12 mouse cellular contexts compared by ENCODE assay signal in genomic region chr14:30857990-30858389, GRCm38 (mm10). TPM values are rescaled to one million over a fixed set of nuclear protein-coding genes. Genes with fewer than 3 reads are reported as not detected.
DNase-seq lines count a peak whose midpoint lies in the region; ATAC-seq and TF ChIP-seq lines count a peak whose summit lies in the region.
"Had no signal": no experiment of that assay in that cellular context is flagged by ENCODE, and none has a peak within 500 bp of the region (broad histone marks: within the 10 kb centered on the region; RNA-seq: fewer than 3 reads in every experiment).

No protein-coding gene starts in this region.

- 71% methylated on average over 4 of the region's 4 CpGs for WGBS in liver, postnatal 0 days (ENCODE audit: insufficient replicate concordance)
- WGBS in liver, embryonic 12.5 days (ENCODE audit: insufficient replicate concordance) = 56% methylated on average over 4 of the region's 4 CpGs

- peak; percentile 69 for TF ChIP-seq CTCF in liver, postnatal 0 days (IDR thresholded peaks at IDR 0.05; ENCODE audit: low read depth)
- TF ChIP-seq CTCF in Patski (IDR thresholded peaks at IDR 0.05) = peak; percentile 45

- H3K27me3 ChIP-seq in liver, postnatal 0 days (ENCODE audit: insufficient read depth, low read length) = no peaks in the 10 kb centered on the region
- no peaks in the 10 kb centered on the region for H3K27me3 ChIP-seq in liver, embryonic 12.5 days (replicated peaks)
- H3K27me3 ChIP-seq in Patski = no peaks in the 10 kb centered on the region

- ATAC-seq in liver, postnatal 0 days = no peak
- no peak for ATAC-seq in liver, embryonic 12.5 days
- no peak for ATAC-seq in Patski

- no peak for TF ChIP-seq EP300 in liver, postnatal 0 days (IDR thresholded peaks at IDR 0.05; ENCODE audit: low read depth)

- no peaks in the 10 kb centered on the region for H3K36me3 ChIP-seq in liver, postnatal 0 days (replicated peaks; ENCODE audit: insufficient read depth, low read length)
- no peaks in the 10 kb centered on the region for H3K36me3 ChIP-seq in liver, embryonic 12.5 days

- H3K27ac ChIP-seq in liver, postnatal 0 days (ENCODE audit: low read depth) = no peak overlapping the region
- H3K27ac ChIP-seq in liver, embryonic 12.5 days = no peak overlapping the region

- POLR2A ChIA-PET in Patski (lab: Charles Lee) = no interaction called here

- DNase-seq in heart, adult 11 months = peak; percentile 89
- DNase-seq in heart, adult 8-10 months (ENCODE audit: low spot score) = no peak
- DNase-seq in liver, postnatal 0 days = peak; percentile 47
- no peak for DNase-seq in Patski (ENCODE audit: low read depth, low spot score)
- DNase-seq in lung, postnatal 10 days = peak; percentile 43
- DNase-seq in layer of hippocampus, adult 9-11 months = no peak
- DNase-seq in T-cell, adult 2 months (ENCODE audit: low spot score) = no peak
- DNase-seq: adrenal gland, postnatal 25 days; cerebellum, postnatal 36 days; gastrocnemius, postnatal 10 days; heart, postnatal 4 days had no signal

- H3K9me3 ChIP-seq in liver, postnatal 0 days (ENCODE audit: low read length) = no peaks in the 10 kb centered on the region
- no peaks in the 10 kb centered on the region for H3K9me3 ChIP-seq in liver, embryonic 12.5 days (replicated peaks)

- no peak overlapping the region for H3K4me2 ChIP-seq in liver, postnatal 0 days (ENCODE audit: low read depth, low read length)
- H3K4me2 ChIP-seq in liver, embryonic 12.5 days = no peak overlapping the region

- peaks cover 7% of the 10 kb centered on the region for H3K4me1 ChIP-seq in liver, postnatal 0 days (ENCODE audit: insufficient read depth)
- H3K4me1 ChIP-seq in liver, embryonic 12.5 days = peaks cover 21% of the 10 kb centered on the region; the same call in 1 of the 2 replicates

- CTCF ChIA-PET in Patski (lab: Charles Lee) = interaction anchor here (1.0 to 1.7 kb wide), 4 partner anchors 9 to 85 kb away, joined by 3 to 11 read pairs (median 6); partner anchors contain the start of gene Itih1

- H3K4me3 ChIP-seq in liver, postnatal 0 days (ENCODE audit: low read depth, low read length) = no peak overlapping the region
- H3K4me3 ChIP-seq in liver, embryonic 12.5 days = no peak overlapping the region

- in situ Hi-C loops in Patski (cut with MboI; ENCODE audit: low pct_unique_long_range_greater_than_20kb) = no loop called here

- no peak overlapping the region for H3K9ac ChIP-seq in liver, postnatal 0 days (replicated peaks)
- no peak overlapping the region for H3K9ac ChIP-seq in liver, embryonic 12.5 days

RNA-seq across cellular contexts. Expression of gene Mustn1, which starts 21.0 kb away (rescaled TPM):
- 10 to 100 TPM; 10.3 to 13.7 (median 12.1) TPM for total RNA-seq in heart, adult 8-10 months (2022)
- 5.4 and 6.0 TPM in 2 replicates for polyA plus RNA-seq in liver, postnatal 0 days (2015; fragmentation: Nextera tagmentation; extraction: Ambion mirVana)
- polyA plus RNA-seq in liver, embryonic 12.5 days (2016; fragmentation: Nextera tagmentation; extraction: Ambion mirVana) = 0.49 and 0.51 TPM in 2 replicates
- 0.46 TPM for polyA plus RNA-seq in Patski (2021)

RNA-seq across cellular contexts. Expression of gene Itih4, which starts 28.3 kb away (rescaled TPM):
- total RNA-seq in heart, adult 8-10 months (2022) = 1 to 10 TPM; 3.1 to 5.7 (median 4.7) TPM
- 631 and 661 TPM in 2 replicates for polyA plus RNA-seq in liver, postnatal 0 days (2015; fragmentation: Nextera tagmentation; extraction: Ambion mirVana)
- 8.8 and 9.2 TPM in 2 replicates for polyA plus RNA-seq in liver, embryonic 12.5 days (2016; fragmentation: Nextera tagmentation; extraction: Ambion mirVana)
- 0.65 TPM for polyA plus RNA-seq in Patski (2021)

RNA-seq across cellular contexts. Expression of gene Tmem110, which starts 32.6 kb away (rescaled TPM):
- total RNA-seq in heart, adult 8-10 months (2022) = 10 to 100 TPM in 2 of 4 experiments, 1 to 10 TPM in 2; 6.6 to 11.0 (median 10.0) TPM
- 11.8 and 14.4 TPM in 2 replicates for polyA plus RNA-seq in liver, postnatal 0 days (2015; fragmentation: Nextera tagmentation; extraction: Ambion mirVana)
- 16.1 and 17.3 TPM in 2 replicates for polyA plus RNA-seq in liver, embryonic 12.5 days (2016; fragmentation: Nextera tagmentation; extraction: Ambion mirVana)
- polyA plus RNA-seq in Patski (2021) = 15.0 TPM

Comparison
In these comparisons a context has a peak if more than half of its experiments do, and no peak if none do; other contexts are left out.
1. DNase-seq: peak in heart, adult 11 months (single experiment), liver, postnatal 0 days (single experiment) and lung, postnatal 10 days (single experiment); none in heart, adult 8-10 months (single experiment), Patski (single experiment), layer of hippocampus, adult 9-11 months (single experiment) and T-cell, adult 2 months (single experiment).
2. RNA of gene Itih4, which starts 28.3 kb away (polyA plus RNA-seq): 631 to 661 TPM in liver, postnatal 0 days; 8.8 to 9.2 TPM in liver, embryonic 12.5 days and 0.65 TPM in Patski (single experiment); every median in the first group is over 10 times any median in the second.